Mouse (Mus musculus) kidney, postnatal 0 days (tissue): ENCODE data around the gene Hecw2. TPM values are rescaled to one million over a fixed set of nuclear protein-coding genes. Genes with fewer than 3 reads are reported as not detected.

Source experiments
- ATAC-seq: fragments of 200-750 bp; cut with Nextera tagmentation; replicated peaks from 2 replicates; pipeline ENCODE4 v1.8.0; 2017; ENCODE audit warnings: low read depth, moderate number of reproducible peaks, moderate TSS enrichment, moderate library complexity; ENCODE audit not compliant: low FRiP score
- DNase-seq: peaks from one replicate; pipeline ENCODE4 v3.0.0-alpha.2; 2016; ENCODE audit warnings: low spot score
- H3K27ac ChIP-seq: fragments of 300-500 bp; sonication (generic); 2 replicates; pipeline ENCODE4 v1.5.1; 2014; ENCODE audit warnings: mild to moderate bottlenecking
- H3K27me3 ChIP-seq: fragments of 300-500 bp; sonication (generic); 2 replicates; pipeline ENCODE4 v1.6.1; 2014; ENCODE audit warnings: low read length, mixed read lengths; ENCODE audit not compliant: insufficient read depth
- H3K36me3 ChIP-seq: fragments of 300-500 bp; sonication (generic); 2 replicates; pipeline ENCODE4 v1.6.1; 2014; ENCODE audit warnings: low read length, mixed read lengths; ENCODE audit not compliant: insufficient read depth
- H3K4me1 ChIP-seq: fragments of 300-500 bp; sonication (generic); replicated peaks from 2 replicates; pipeline ENCODE4 v1.6.1; 2014; ENCODE audit warnings: antibody characterized with exemption, low read length, mixed read lengths; ENCODE audit not compliant: insufficient read depth
- H3K4me2 ChIP-seq: fragments of 300-500 bp; sonication (generic); 2 replicates; pipeline ENCODE4 v1.6.1; 2014; ENCODE audit warnings: mild to moderate bottlenecking, low read length, moderate library complexity, mixed read lengths
- H3K4me3 ChIP-seq: fragments of 300-500 bp; sonication (generic); replicated peaks from 2 replicates; pipeline ENCODE4 v1.5.1; 2014; ENCODE audit warnings: low read depth, low read length
- H3K9ac ChIP-seq: fragments of 300-500 bp; sonication (generic); 2 replicates; pipeline ENCODE4 v1.6.1; 2014; ENCODE audit warnings: low read depth, low read length
- H3K9me3 ChIP-seq: fragments of 300-500 bp; sonication (generic); replicated peaks from 2 replicates; pipeline ENCODE4 v1.6.1; 2016; ENCODE audit warnings: low read length, inconsistent platforms, mixed read lengths
- CTCF ChIP-seq: IDR thresholded peaks from 2 replicates; pipeline ENCODE4 v1.5.1; 2016; ENCODE audit warnings: antibody characterized with exemption, low read depth, mild to moderate bottlenecking, moderate library complexity
- WGBS: fragments of 180-500 bp; shearing (Covaris S2); extraction: QIAGEN DNeasy Blood & Tissue Kit; methylation state at CpG from one replicate; pipeline ENCODE4 v1.1.7; 2014; 5-methylcytosine and 5-hydroxymethylcytosine counted together
- polyA plus RNA-seq: library from polyadenylated mRNA; unstranded; fragments of >200 nt; fragmentation: Nextera tagmentation; extraction: Ambion mirVana; gene quantifications from 2 replicates; pipeline ENCODE4 v1.2.1, GENCODE M21; 2015

Gene Hecw2
- polyA plus RNA-seq, 1 experiment from 2014 or later: 2.5 TPM

DNA sequence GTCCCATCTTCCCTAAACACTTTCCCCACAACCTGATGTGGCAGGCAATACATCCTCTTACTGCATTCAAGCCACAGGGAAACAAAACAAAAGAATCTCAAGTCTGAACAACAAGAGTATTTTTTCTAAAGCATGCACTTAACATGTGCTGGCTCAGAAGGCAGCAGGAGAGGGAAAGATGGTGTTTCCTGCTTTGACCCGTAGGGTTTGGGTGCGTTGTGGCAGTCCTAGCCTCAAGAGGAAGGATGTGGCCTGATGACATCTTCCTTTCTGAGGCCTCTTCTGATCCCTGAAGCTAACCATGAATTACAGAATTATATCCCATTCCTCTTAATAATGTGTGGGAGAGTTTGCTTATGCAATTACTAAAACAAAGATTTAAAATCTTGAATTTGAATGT is 249.2 kb downstream of the Hecw2 start:
- no peaks in the 10 kb centered on the region for H3K4me1 ChIP-seq
- ATAC-seq: no peak
- 59% methylated on average over 2 of the region's 2 CpGs for WGBS

DNA sequence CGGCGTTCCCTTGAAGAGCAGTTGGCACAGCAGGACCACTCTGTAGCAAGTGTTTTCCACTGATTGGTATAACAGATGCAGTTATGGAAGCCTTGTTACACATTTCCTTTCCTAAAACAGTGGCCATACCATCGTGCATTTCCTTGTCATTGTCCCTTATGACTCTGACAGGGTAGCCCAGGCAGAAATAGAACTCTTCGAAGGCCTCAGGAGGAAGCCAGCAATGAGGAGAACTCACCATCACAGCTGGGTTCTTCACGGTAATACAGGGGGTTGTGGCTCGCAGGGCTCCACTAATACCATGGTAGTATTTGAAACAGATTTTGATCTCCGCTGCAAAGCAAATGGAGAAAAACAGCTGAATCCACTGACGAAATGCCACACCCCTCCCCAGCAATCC is 252.5 kb downstream of the Hecw2 start:
- no peak for ATAC-seq
- Histone ChIP-seq H3K4me3 (no peak overlapping the region), H3K36me3 (no peaks in the 10 kb centered on the region), H3K9me3 (no peaks in the 10 kb centered on the region), H3K9ac (no peak overlapping the region), H3K4me2 (no peak overlapping the region), H3K27me3 (no peaks in the 10 kb centered on the region), H3K4me1 (no peaks in the 10 kb centered on the region), H3K27ac (no peak overlapping the region)
- WGBS: 82% methylated on average over 8 of the region's 8 CpGs
- DNase-seq: no peak
- no peak for TF ChIP-seq CTCF

More for the DNA sequence above, 249.2 kb downstream of the Hecw2 start:
- no peak overlapping the region for H3K27ac ChIP-seq
- no peak overlapping the region for H3K9ac ChIP-seq
- H3K4me2 ChIP-seq: no peak overlapping the region
- H3K9me3 ChIP-seq: no peaks in the 10 kb centered on the region
- no peak for TF ChIP-seq CTCF
- DNase-seq: no peak
- H3K36me3 ChIP-seq: no peaks in the 10 kb centered on the region
- no peaks in the 10 kb centered on the region for H3K27me3 ChIP-seq
- no peak overlapping the region for H3K4me3 ChIP-seq

DNA sequence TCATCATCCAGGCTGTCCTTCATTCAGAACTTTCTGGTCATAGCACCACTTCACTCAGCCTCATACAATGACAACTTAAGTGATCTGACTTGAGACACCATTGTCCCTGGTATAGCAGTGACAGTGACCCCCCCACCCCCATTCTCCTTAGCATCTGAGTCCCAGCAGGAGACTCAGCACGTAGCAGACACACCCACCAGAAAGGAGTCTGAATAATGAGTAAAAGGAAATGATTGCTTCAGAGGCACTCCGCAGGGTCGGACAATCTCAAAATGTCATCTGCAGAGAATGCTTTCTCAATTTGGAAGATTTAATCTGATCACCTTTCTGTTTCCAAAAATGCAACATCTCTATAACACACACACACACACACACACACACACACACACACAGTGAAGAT is 253.4 kb downstream of the Hecw2 start:
- Histone ChIP-seq H3K9me3 (no peaks in the 10 kb centered on the region), H3K27me3 (no peaks in the 10 kb centered on the region), H3K4me3 (no peak overlapping the region), H3K36me3 (no peaks in the 10 kb centered on the region), H3K4me2 (no peak overlapping the region), H3K9ac (no peak overlapping the region), H3K4me1 (no peaks in the 10 kb centered on the region), H3K27ac (no peak overlapping the region)
- DNase-seq: no peak
- no peak for TF ChIP-seq CTCF
- WGBS: 60% methylated on average over 3 of the region's 3 CpGs
- ATAC-seq: no peak

DNA sequence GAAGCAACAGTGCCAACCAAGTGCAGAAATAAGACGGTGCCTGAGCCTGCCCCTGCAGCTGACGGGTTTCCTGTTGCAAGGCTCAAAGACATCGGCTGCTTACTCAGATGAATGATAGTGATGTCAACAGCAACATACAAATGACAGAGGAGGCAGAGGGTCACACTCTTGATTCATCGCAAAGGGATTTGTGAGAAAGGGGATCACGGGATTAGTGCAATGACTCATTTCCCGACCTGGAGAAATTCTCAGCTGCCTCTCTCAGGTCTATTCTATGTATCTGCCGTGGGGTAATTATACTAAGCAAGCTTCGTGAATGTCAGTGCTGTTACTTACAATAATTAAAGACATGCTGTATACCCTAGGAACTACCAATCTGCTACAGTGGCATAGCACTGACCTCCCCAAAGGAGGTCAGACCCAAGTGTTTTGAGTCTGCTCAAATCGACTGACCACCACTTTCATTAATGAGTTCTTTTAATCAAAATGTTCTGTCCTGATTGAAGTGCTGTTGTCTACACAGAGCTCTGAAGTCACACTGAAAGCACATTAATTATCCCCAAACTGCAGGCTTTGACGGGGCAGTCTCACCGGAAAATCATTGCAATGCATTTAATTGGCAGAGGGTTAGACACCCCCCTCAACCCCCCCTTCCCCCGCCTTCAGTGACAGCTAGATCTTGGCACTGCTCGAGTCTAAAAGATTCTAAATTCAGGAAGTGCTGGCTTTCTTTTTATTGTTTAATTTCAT is 254.5 kb downstream of the Hecw2 start:
- Histone ChIP-seq H3K4me3 (no peak overlapping the region), H3K27ac (no peak overlapping the region), H3K9ac (no peak overlapping the region), H3K9me3 (no peaks in the 10 kb centered on the region), H3K36me3 (no peaks in the 10 kb centered on the region), H3K27me3 (no peaks in the 10 kb centered on the region), H3K4me1 (no peaks in the 10 kb centered on the region), H3K4me2 (no peak overlapping the region)
- DNase-seq: peak; percentile 40
- WGBS: 31% methylated on average over 13 of the region's 13 CpGs
- no peak for TF ChIP-seq CTCF
- ATAC-seq: no peak

DNA sequence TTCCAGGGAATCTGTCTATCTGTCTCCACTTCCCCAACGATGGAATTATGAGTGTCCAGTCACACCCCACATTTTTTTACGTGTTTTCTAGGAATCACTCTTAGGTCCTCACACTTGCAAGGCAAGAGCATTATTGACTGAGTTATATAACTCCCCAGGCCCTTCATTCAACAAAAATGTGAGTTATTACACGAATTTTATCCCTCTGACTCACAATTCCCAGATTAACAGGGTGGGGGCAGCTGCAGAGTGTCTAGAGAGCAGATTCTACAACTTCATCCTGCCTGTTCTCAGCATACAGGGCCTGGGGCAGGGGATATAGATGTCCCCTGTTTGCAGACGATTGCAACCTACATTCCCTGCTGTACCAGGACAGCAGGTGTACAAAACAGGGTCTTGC is 255.7 kb downstream of the Hecw2 start:
- no peak overlapping the region for H3K27ac ChIP-seq
- DNase-seq: no peak
- no peak for TF ChIP-seq CTCF
- 62% methylated on average over 4 of the region's 4 CpGs for WGBS
- no peaks in the 10 kb centered on the region for H3K9me3 ChIP-seq
- no peak overlapping the region for H3K4me3 ChIP-seq
- no peak for ATAC-seq
- H3K27me3 ChIP-seq: no peaks in the 10 kb centered on the region
- no peaks in the 10 kb centered on the region for H3K36me3 ChIP-seq
- H3K4me1 ChIP-seq: no peaks in the 10 kb centered on the region
- no peak overlapping the region for H3K9ac ChIP-seq
- no peak overlapping the region for H3K4me2 ChIP-seq

DNA sequence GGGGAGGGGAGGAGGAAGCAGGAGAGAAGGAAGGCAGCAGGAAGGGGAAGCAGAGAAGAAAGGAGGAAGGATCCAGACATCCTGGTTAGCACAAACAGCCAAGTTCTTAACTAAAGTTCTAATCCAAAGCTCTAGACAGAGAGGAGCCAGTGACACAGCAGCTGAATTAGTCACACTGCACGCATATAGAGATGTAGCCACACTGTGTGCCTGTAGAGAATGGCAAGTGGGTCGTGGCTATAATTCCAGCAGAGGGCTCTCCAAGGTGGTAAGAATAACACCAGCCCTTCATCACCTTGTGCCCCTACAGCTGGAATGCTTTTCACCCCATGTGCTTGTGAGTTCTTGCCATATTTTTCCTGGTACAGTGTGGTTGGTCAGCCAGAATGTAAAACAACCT is 261.7 kb downstream of the Hecw2 start:
- Histone ChIP-seq H3K9me3 (no peaks in the 10 kb centered on the region), H3K27me3 (no peaks in the 10 kb centered on the region), H3K9ac (no peak overlapping the region), H3K27ac (no peak overlapping the region), H3K4me2 (no peak overlapping the region), H3K36me3 (no peaks in the 10 kb centered on the region), H3K4me3 (no peak overlapping the region), H3K4me1 (no peaks in the 10 kb centered on the region)
- TF ChIP-seq CTCF: no peak
- no peak for ATAC-seq
- DNase-seq: no peak
- WGBS: 62% methylated on average over 2 of the region's 2 CpGs

DNA sequence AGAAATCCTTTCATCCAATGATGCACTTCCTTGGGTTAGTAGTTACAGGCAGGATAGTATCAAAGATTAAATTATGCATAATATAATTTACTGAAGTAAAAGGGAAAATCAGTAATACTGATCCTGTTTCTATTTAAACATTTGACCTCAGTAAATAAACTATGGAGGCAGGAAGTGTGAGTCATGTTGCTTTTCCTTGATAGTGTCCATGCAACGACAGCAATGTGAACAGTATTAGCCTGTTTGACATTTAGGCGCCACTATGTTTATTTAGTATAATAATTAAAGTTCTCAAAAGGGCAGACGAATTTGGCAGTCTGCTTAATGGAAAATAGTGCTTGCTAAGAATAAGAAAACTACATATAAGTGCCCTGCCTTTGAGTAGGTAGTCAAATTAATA is 263.7 kb downstream of the Hecw2 start:
- no peak overlapping the region for H3K9ac ChIP-seq
- no peak for TF ChIP-seq CTCF
- peak; percentile 6 for DNase-seq

More for the DNA sequence above, 263.7 kb downstream of the Hecw2 start:
- no peaks in the 10 kb centered on the region for H3K27me3 ChIP-seq
- no peak overlapping the region for H3K27ac ChIP-seq
- no peak for ATAC-seq
- H3K4me1 ChIP-seq: no peaks in the 10 kb centered on the region
- no peak overlapping the region for H3K4me3 ChIP-seq
- H3K9me3 ChIP-seq: no peaks in the 10 kb centered on the region
- 47% methylated on average over 3 of the region's 3 CpGs for WGBS
- no peak overlapping the region for H3K4me2 ChIP-seq
- no peaks in the 10 kb centered on the region for H3K36me3 ChIP-seq
